Mouse (Mus musculus) stomach, embryonic 16.5 days (tissue): ENCODE results near the gene Dctn5. TPM values are rescaled to one million over a fixed set of nuclear protein-coding genes. Genes with fewer than 3 reads are reported as not detected.
"Not testable (repeated sequence)": the region's sequence is repeated elsewhere in the genome, so short reads cannot be mapped to it uniquely, and the experiment has no call there.

ENCODE experiments used
- ATAC-seq: fragments of 200-750 bp; cut with Nextera tagmentation; 2 replicates; pipeline ENCODE4 v1.8.0; 2017; ENCODE audit warnings: moderate number of reproducible peaks, moderate TSS enrichment; ENCODE audit not compliant: insufficient read depth, low FRiP score
- H3K27ac ChIP-seq: fragments of 300-500 bp; sonication (generic); 2 replicates; pipeline ENCODE4 v1.5.1; 2014; ENCODE audit warnings: low read length
- H3K27me3 ChIP-seq: fragments of 300-500 bp; sonication (generic); 2 replicates; pipeline ENCODE4 v1.6.1; 2014; ENCODE audit warnings: low read length, control low read depth, mixed read lengths; ENCODE audit not compliant: control insufficient read depth, insufficient read depth
- H3K36me3 ChIP-seq: fragments of 300-500 bp; sonication (generic); 2 replicates; pipeline ENCODE4 v1.6.1; 2014; ENCODE audit warnings: low read length; ENCODE audit not compliant: control insufficient read depth, insufficient read depth
- H3K4me1 ChIP-seq: fragments of 300-500 bp; sonication (generic); 2 replicates; pipeline ENCODE4 v1.6.1; 2014; ENCODE audit warnings: low read length, control low read depth, mixed read lengths; ENCODE audit not compliant: control insufficient read depth, insufficient read depth
- H3K4me2 ChIP-seq: fragments of 300-500 bp; sonication (generic); 2 replicates; pipeline ENCODE4 v1.6.1; 2014; ENCODE audit warnings: low read depth, low read length, mixed read lengths
- H3K4me3 ChIP-seq: fragments of 300-500 bp; sonication (generic); replicated peaks from 2 replicates; pipeline ENCODE4 v1.5.1; 2014; ENCODE audit warnings: mild to moderate bottlenecking, low read length
- H3K9ac ChIP-seq: fragments of 300-500 bp; sonication (generic); 2 replicates; pipeline ENCODE4 v1.6.1; 2014; ENCODE audit warnings: low read length
- H3K9me3 ChIP-seq: fragments of 300-500 bp; sonication (generic); replicated peaks from 2 replicates; pipeline ENCODE4 v1.6.1; 2016; ENCODE audit warnings: low read length, control low read depth; ENCODE audit not compliant: control insufficient read depth
- WGBS: fragments of 180-500 bp; shearing (Covaris S2); extraction: QIAGEN DNeasy Blood & Tissue Kit; methylation state at CpG from one replicate; pipeline ENCODE4 v1.1.7; 2014; 5-methylcytosine and 5-hydroxymethylcytosine counted together
- polyA plus RNA-seq: library from polyadenylated mRNA; unstranded; fragments of >200 nt; fragmentation: Nextera tagmentation; extraction: Ambion mirVana; gene quantifications from 2 replicates; pipeline ENCODE4 v1.2.1, GENCODE M21; 2015

Gene Dctn5
- polyA plus RNA-seq = 112 and 120 TPM in 2 replicates

DNA sequence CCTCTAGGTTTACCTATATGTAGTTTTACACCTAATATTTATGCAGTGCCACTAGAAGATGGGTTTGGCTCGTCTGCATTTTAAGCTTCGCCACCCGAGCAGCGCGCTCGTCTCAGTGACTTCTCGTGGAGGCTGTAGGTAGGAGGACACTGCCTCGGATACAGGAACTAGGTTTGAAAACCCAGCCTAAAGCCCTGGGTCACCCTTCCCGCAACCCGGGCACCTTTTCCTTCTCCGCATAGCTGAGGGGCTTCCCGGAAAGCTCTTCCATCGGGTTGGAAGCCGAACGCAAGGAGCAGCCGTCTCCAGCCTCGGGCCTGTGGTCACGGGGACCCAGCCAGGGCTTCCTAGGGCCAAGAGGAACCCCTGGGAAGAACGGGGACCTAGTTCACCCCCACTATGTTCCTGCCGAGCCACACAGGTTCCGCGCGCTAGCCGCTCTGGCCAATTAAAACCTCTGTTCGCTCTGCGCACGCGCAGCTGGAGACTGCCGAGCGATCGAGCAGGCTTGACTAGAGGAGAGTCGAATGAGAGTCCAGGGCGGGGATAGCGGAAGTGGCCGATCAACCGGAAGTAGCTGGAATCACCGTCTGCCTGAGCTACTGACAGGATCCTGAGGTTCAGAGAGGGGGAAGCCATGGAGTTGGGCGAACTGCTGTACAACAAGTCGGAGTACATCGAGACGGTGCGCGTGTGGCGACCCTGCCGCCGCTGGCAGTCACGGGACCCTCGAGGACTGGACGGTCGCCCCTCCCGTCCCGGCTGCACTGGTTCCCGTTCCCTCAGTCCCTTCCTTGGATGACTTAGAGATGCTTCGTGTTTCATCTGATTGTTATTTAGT lies at the start of gene Dctn5, which contains the start of gene Palb2:
Gene Dctn5, plus strand, starts transcription at position 545 of the 841 bp plus-strand sequence.
Gene Palb2, minus strand, starts transcription at position 489 of the 841 bp plus-strand sequence.
- WGBS = under 1% methylated on average over 54 of the region's 54 CpGs
- Histone ChIP-seq H3K4me2 (peak within 1 kb of the TSS; percentile 67), H3K4me3 (peak within 1 kb of the TSS; percentile 84), H3K9ac (peak within 1 kb of the TSS; percentile 93), H3K4me1 (peaks cover 4% of the 10 kb centered on the region; the same call in 1 of the 2 replicates), H3K9me3 (no peaks in the 10 kb centered on the region), H3K27me3 (no peaks in the 10 kb centered on the region), H3K36me3 (0 out of 2 replicates have a peak, but pooled peaks cover 11% of the 10 kb centered on the region), H3K27ac (peak within 1 kb of the TSS; percentile 59)
- peak; percentile 98 for ATAC-seq

DNA sequence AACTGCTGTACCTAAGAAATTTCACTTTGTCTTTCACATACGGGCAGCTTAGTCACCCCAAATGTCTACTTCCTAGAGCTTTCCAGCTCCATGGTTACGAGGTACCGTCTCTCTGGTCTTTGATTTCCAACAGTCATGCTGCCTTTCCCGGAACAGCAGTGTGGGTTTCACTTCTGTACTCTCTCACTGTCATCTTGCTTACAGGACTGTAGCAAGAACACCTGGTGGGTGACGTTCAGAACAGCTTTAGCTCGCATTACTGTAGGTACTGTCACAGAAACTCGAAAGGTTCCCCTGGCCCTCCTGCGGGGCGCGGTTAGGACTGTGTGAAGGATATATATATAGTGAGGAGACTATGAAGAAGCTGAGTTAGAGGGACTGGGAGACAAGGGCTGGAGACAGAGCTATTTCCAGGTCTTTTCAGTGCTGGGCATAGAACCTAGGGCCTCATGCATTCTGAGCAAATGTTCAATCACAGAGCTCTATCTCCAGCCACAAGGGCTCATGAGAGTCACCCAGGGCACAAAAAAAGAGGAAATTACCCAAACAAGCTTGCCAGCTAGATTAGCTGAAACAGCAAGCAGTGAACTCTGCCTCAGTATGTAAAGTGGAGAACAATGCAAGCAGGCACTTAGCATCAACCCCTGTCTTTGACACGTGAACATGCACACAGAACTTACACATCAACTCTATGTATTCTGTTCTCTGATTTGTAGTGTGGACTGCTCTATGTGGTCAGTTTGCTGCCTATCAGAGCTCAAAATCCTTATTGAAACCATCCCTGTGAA lies 45.5 kb upstream of the Dctn5 start:
- H3K4me2 ChIP-seq = no peak overlapping the region
- no peak overlapping the region for H3K4me3 ChIP-seq
- H3K4me1 ChIP-seq = no peaks in the 10 kb centered on the region
- H3K27me3 ChIP-seq = no peaks in the 10 kb centered on the region
- no peaks in the 10 kb centered on the region for H3K9me3 ChIP-seq
- peaks cover 17% of the 10 kb centered on the region; the same call in 1 of the 2 replicates for H3K36me3 ChIP-seq
- no peak for ATAC-seq
- H3K27ac ChIP-seq = no peak overlapping the region
- no peak overlapping the region for H3K9ac ChIP-seq
- 85% methylated on average over 11 of the region's 11 CpGs for WGBS

DNA sequence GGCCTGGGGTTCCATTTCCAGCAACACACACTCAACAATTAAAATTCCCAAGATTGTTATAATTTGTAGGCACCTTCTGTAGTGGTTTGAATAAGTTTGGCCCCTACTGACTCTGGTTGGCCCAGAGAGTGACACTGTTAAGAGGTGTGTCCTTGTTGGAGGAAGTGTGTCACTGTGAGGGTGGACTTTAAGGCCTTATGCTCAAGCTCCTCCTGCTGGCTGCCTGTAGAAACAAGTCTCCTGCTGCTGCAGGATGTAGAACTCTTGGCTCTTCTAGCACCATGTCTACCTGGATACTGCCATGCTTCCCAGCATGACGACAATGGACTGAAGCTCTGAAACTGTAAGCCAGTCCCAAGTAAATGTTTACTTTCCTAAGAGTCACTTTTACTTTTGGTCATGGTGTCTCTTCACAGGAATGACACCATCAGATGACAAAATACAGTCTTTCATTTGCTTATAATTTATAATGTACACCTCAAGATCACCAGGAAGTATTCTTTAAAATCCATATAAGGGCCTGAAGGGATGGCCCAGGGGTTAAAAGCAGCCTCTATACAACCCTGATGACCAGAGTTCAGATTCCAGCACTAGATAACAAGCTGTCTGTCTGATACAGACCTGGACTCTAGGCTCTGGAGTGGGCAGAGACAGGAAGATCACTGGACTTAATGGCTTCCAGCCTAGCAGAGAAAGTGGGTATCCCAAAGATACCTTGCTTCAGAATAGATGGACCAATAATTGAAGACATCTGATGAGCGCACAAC lies 38.1 kb upstream of the Dctn5 start:
- 88% methylated on average over 2 of the region's 2 CpGs for WGBS
- H3K9ac ChIP-seq = no peak overlapping the region
- no peak overlapping the region for H3K27ac ChIP-seq
- ATAC-seq = no peak
- peaks cover 37% of the 10 kb centered on the region for H3K36me3 ChIP-seq
- H3K4me1 ChIP-seq = no peaks in the 10 kb centered on the region
- H3K4me3 ChIP-seq = no peak overlapping the region
- no peak overlapping the region for H3K4me2 ChIP-seq
- H3K9me3 ChIP-seq = no peaks in the 10 kb centered on the region
- no peaks in the 10 kb centered on the region for H3K27me3 ChIP-seq

DNA sequence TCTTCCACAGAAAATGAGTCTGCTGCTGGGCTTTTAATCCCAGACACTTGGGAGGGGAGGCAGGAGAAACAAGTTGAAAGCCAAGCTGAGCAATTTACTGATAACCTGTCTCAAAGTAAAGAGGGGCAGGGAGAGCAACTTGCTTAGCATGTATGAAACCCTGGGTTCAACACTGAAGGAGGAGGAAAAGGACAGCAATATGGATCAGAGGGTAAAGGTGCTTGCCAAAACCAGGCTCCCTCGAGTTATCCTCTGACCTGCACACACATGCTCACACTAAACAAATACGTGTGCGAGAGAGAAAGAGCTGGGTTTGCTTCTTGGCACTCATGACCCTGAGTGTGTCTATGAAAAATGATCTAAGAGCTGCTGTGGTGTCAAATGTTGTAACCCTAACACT lies 34.8 kb upstream of the Dctn5 start:
- H3K36me3 ChIP-seq = peaks cover 24% of the 10 kb centered on the region
- 79% methylated on average over 3 of the region's 3 CpGs for WGBS
- no peak for ATAC-seq

DNA sequence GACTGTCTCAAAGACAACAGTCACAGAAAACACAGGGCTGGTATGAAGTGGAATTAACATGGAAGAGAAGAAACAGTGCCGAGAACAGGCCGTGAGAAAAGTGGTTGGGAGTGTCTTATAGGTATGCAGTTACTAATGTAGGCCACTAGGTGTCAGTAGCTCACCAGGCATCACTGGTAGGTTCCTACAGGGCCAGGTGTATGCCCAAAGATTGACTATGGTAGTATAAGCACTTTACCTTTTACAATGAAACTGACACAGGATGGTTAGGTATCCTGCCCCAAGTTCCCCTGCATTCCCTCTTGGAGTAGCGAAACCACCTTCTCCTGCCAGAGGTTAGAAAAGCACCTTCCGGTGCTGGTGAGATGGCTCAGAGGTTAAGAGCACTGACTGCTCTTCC lies 33.6 kb upstream of the Dctn5 start:
- no peak overlapping the region for H3K9ac ChIP-seq
- WGBS = 52% methylated on average over 4 of the region's 4 CpGs
- H3K27ac ChIP-seq = no peak overlapping the region
- H3K4me2 ChIP-seq = no peak overlapping the region
- no peak for ATAC-seq
- H3K27me3 ChIP-seq = no peaks in the 10 kb centered on the region
- peaks cover 21% of the 10 kb centered on the region for H3K36me3 ChIP-seq
- no peaks in the 10 kb centered on the region for H3K9me3 ChIP-seq
- H3K4me3 ChIP-seq = no peak overlapping the region
- peaks cover 12% of the 10 kb centered on the region for H3K4me1 ChIP-seq

More for the DNA sequence above, 34.8 kb upstream of the Dctn5 start:
- no peak overlapping the region for H3K9ac ChIP-seq
- peaks cover 12% of the 10 kb centered on the region for H3K4me1 ChIP-seq
- no peak overlapping the region for H3K4me3 ChIP-seq
- H3K27ac ChIP-seq = no peak overlapping the region
- no peak overlapping the region for H3K4me2 ChIP-seq
- H3K9me3 ChIP-seq = no peaks in the 10 kb centered on the region
- no peaks in the 10 kb centered on the region for H3K27me3 ChIP-seq

DNA sequence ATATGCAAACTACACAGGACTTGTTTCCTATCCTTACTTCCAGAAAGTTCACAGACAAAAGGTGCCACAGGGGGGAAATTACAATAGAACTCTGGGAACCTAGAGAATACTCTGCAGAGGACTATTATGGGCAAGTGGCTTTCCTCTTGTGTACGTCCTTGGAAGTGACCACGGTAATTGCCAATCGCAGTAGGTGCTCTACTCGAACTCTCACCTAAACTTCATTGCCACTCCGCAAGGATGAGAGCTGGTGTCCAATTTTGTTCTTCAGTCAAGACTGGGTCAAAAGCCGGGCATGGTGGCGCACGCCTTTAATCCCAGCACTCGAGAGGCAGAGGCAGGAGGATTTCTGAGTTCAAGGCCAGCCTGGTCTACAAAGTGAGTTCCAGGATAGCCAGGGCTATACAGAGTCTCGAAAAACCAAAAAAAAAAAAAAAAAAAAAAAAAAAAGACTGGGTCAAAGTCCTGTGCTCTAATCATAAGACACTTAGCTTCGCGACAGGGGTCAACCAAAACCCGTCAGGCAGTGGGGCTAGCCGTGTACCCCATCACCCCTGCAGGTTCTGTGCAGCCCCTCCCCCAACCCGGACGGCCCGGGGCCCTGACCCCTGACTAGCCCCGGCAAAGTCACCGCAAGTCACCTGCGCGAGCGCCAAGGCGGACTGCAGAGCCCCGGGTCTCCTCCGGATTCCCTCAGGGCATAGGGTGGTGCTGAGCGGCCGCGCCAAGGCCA lies 31.7 kb upstream of the Dctn5 start:
- Histone ChIP-seq H3K4me2 (peak overlapping the region; percentile 98), H3K9ac (peak overlapping the region; percentile 89), H3K4me3 (peak overlapping the region; percentile 76), H3K27ac (peak overlapping the region; percentile 49; the same call in 1 of the 2 replicates), H3K4me1 (peaks cover 12% of the 10 kb centered on the region)
- peak; percentile 54 for ATAC-seq
- 5% methylated on average over 26 of the region's 28 CpGs for WGBS
- H3K27me3 ChIP-seq, H3K9me3 ChIP-seq, H3K36me3 ChIP-seq: not testable (repeated sequence)

DNA sequence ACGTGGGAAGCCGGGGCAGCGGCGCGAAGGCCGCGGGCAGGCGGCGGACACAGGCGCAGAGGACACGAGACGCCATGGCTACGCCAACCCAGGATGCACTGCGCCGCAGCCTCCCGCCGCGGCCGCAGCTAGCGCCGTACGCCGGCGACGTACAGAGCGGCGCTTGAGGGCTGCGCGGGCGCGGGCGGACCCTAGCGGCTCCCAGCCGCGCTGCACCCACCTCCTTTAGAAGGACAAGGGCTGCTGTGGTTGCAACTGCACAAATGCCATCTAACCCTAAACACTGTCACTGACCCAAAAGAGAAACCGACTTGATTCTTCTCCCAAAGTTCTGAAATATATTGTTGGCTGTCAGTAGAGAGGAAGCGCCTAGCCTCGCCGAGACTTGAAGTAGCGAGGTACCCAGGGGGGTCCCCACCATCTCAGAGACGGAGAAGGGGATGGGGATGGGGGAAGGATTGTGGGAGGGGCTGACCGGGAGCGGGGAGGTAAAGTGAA lies 31.0 kb upstream of the Dctn5 start, which contains the start of gene Ndufab1:
Gene Ndufab1, minus strand, starts transcription at position 140 of the 498 bp plus-strand sequence.
- Histone ChIP-seq H3K4me3 (peak within 1 kb of the TSS; percentile 76), H3K27me3 (no peaks in the 10 kb centered on the region), H3K27ac (peak within 1 kb of the TSS; percentile 49; the same call in 1 of the 2 replicates), H3K36me3 (no peaks in the 10 kb centered on the region), H3K9me3 (no peaks in the 10 kb centered on the region), H3K9ac (peak within 1 kb of the TSS; percentile 89), H3K4me1 (peaks cover 12% of the 10 kb centered on the region), H3K4me2 (peak within 1 kb of the TSS; percentile 98)
- peak; percentile 99 for ATAC-seq
- under 1% methylated on average over 39 of the region's 43 CpGs for WGBS

DNA sequence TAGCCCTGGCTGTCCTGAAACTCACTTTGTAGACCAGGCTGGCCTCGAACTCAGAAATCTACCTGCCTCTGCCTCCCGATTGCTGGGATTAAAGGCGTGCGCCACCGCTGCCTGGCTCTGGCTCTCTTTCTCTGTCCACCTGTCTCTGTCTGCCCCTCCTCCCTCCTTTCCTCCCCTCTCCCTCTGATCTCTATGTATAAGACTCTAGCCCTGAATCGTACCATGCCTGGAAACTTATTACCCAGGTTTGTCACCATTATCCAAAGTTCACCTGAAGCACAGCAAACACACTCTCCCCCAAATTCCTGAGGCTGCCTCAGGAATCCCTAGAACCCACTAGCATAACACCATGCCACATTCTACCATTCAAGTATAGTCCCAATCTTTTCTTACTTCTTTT lies 24.6 kb upstream of the Dctn5 start:
- Histone ChIP-seq H3K27ac (no peak overlapping the region), H3K4me3 (no peak overlapping the region), H3K9me3 (no peaks in the 10 kb centered on the region), H3K27me3 (no peaks in the 10 kb centered on the region), H3K36me3 (no peaks in the 10 kb centered on the region), H3K4me2 (no peak overlapping the region), H3K4me1 (no peaks in the 10 kb centered on the region), H3K9ac (no peak overlapping the region)
- WGBS = 91% methylated on average over 6 of the region's 6 CpGs
- ATAC-seq = no peak
